Mouse (Mus musculus): ENCODE results near the gene Gm10309.

DNA sequence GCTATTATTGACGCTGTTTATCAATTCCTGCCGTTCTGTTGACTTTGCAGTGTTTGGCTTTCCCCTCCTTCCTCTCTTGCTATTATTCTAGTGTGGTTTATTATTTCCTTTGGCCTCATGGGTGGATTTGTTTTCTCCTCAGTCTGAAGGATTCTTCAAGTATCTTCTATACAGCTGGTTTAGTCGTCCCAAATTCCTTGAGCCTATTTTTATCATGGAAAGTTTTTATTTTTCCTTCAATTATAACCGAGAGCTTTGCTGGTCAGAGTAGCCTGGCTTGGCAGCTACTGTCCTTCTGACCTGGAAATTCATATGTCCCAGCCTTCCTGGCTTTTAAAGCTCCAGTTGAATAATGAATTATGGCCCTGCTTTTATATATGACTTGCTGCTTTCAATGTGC is 24.4 kb upstream of the Gm10309 start:
- TF ChIP-seq CTCF (IDR thresholded peaks at IDR 0.05) (no peak), EP300 (IDR thresholded peaks at IDR 0.05; ENCODE audit: insufficient read depth, low read depth, low read length) (no peak)
